Mouse (Mus musculus): ENCODE results near the gene Anln. TPM values are rescaled to one million over a fixed set of nuclear protein-coding genes. Genes with fewer than 3 reads are reported as not detected.

Gene Anln
- polyA plus RNA-seq, 1 experiment from 2014 or later: 15.3 TPM

DNA sequence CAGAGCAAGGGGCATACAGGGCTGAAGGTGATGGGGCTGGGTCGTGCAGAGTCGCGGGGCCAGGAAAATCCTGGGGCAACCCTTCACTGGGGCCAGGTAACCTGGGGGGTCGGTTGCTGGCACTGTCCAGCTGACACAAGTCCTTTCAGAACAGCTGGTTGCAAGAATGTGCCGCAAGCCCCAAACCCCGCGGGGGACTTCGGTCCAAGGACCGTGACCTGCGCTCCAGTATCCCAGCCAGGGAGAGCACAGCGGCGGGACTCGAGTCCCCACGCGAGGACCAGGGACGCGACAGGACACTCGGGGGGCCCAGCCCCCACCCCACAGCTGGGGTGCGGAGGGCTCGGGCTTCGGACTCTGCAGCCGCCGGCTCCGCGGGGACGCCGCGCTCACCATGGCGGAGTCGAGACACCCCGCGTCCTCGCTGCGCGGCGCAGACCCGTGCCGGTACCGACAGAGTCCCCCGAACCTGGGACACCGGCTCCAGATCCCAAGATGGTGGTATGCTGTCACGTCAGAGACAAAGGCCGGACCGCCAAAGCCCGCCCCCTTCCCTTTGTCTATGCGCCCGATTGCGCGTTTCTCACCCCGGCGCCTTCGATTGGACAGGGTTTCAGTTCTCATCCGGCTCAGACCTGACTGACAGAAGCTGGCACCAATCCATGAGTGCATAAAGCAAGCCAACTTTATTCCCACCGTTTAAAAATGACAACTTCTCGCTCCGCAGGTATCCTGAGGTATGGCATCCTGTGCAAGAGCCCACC lies 81.7 kb downstream of the Anln start, which contains the start of gene Zfp810:
Gene Zfp810 (minus strand): TSS at position 493 of the 764 bp plus-strand sequence.
- ATAC-seq (replicated peaks; ENCODE audit: low FRiP score, low read depth) (peak; percentile 98), DNase-seq (ENCODE audit: low spot score) (peak; percentile 99)
- Histone ChIP-seq H3K9ac (ENCODE audit: low read depth, low read length) (peak within 1 kb of the TSS; percentile 95), H3K4me2 (ENCODE audit: low read length) (peak within 1 kb of the TSS; percentile 90), H3K27me3 (ENCODE audit: insufficient read depth, low read length) (no peaks in the 10 kb centered on the region), H3K4me1 (replicated peaks; ENCODE audit: insufficient read depth, low read length) (peaks cover 10% of the 10 kb centered on the region), H3K27ac (peak within 1 kb of the TSS; percentile 64), H3K36me3 (ENCODE audit: insufficient read depth, low read length) (peaks cover 18% of the 10 kb centered on the region; the same call in 1 of the 2 replicates), H3K9me3 (replicated peaks; ENCODE audit: low read length) (no peaks in the 10 kb centered on the region), H3K4me3 (replicated peaks; ENCODE audit: low read depth, low read length) (peak within 1 kb of the TSS; percentile 88)
- TF ChIP-seq CTCF (IDR thresholded peaks at IDR 0.05; ENCODE audit: low read depth): no peak
- WGBS: under 1% methylated on average over 56 of the region's 56 CpGs

- ATAC-seq (replicated peaks; ENCODE audit: low FRiP score, low read depth) (no peak), DNase-seq (ENCODE audit: low spot score) (peak; percentile 31)
- Histone ChIP-seq H3K9me3 (replicated peaks; ENCODE audit: low read length) (no peaks in the 10 kb centered on the region), H3K36me3 (ENCODE audit: insufficient read depth, low read length) (peaks cover 18% of the 10 kb centered on the region; the same call in 1 of the 2 replicates), H3K4me2 (ENCODE audit: low read length) (peak overlapping the region; percentile 90), H3K27ac (peak overlapping the region; percentile 64; the same call in 1 of the 2 replicates), H3K4me3 (replicated peaks; ENCODE audit: low read depth, low read length) (peak overlapping the region; percentile 88), H3K4me1 (replicated peaks; ENCODE audit: insufficient read depth, low read length) (peaks cover 10% of the 10 kb centered on the region), H3K27me3 (ENCODE audit: insufficient read depth, low read length) (no peaks in the 10 kb centered on the region), H3K9ac (ENCODE audit: low read depth, low read length) (peak overlapping the region; percentile 95)
- TF ChIP-seq CTCF (IDR thresholded peaks at IDR 0.05; ENCODE audit: low read depth): no peak
- 15% methylated on average over 6 of the region's 6 CpGs for WGBS
Observed at GRCm38 (mm10) chr9:22306726-22307125, 82.3 kb downstream of the Anln start.

GRCm38 (mm10) chr9:22302199-22302598 lies 86.8 kb downstream of the Anln start:
- Histone ChIP-seq H3K9ac (ENCODE audit: low read depth, low read length) (no peak overlapping the region), H3K9me3 (replicated peaks; ENCODE audit: low read length) (no peaks in the 10 kb centered on the region), H3K27me3 (ENCODE audit: insufficient read depth, low read length) (no peaks in the 10 kb centered on the region), H3K27ac (no peak overlapping the region), H3K4me3 (replicated peaks; ENCODE audit: low read depth, low read length) (no peak overlapping the region), H3K4me2 (ENCODE audit: low read length) (no peak overlapping the region), H3K36me3 (ENCODE audit: insufficient read depth, low read length) (peaks cover 31% of the 10 kb centered on the region), H3K4me1 (replicated peaks; ENCODE audit: insufficient read depth, low read length) (peaks cover 10% of the 10 kb centered on the region)
- DNase-seq (ENCODE audit: low spot score) (no peak), ATAC-seq (replicated peaks; ENCODE audit: low FRiP score, low read depth) (no peak)
- TF ChIP-seq CTCF (IDR thresholded peaks at IDR 0.05; ENCODE audit: low read depth): no peak
- 93% methylated on average over 1 of the region's 1 CpGs for WGBS

Other genes with a start within 250 kb of the Anln start
- 102 and 111 TPM in 2 replicates for gene Pigyl, start 232.3 kb downstream of the Anln start, polyA plus RNA-seq (2015; fragmentation: Nextera tagmentation; extraction: Ambion mirVana)
- 0.11 and 0.18 TPM in 2 replicates for gene Zfp872, start 201.1 kb downstream of the Anln start, polyA plus RNA-seq (2015; fragmentation: Nextera tagmentation; extraction: Ambion mirVana)
- gene Zfp809, start 163.5 kb downstream of the Anln start, polyA plus RNA-seq (2015; fragmentation: Nextera tagmentation; extraction: Ambion mirVana): 12.6 and 14.5 TPM in 2 replicates
- gene Zfp599, start 129.3 kb downstream of the Anln start, polyA plus RNA-seq (2015; fragmentation: Nextera tagmentation; extraction: Ambion mirVana): 3.1 and 3.3 TPM in 2 replicates
- gene Zfp810, start 81.5 kb downstream of the Anln start, polyA plus RNA-seq (2015; fragmentation: Nextera tagmentation; extraction: Ambion mirVana): 16.9 and 18.2 TPM in 2 replicates
- 2.1 and 2.9 TPM in 2 replicates for gene 9530077C05Rik, start 22.3 kb upstream of the Anln start, polyA plus RNA-seq (2015; fragmentation: Nextera tagmentation; extraction: Ambion mirVana)
- gene Gm17545, start 65.1 kb upstream of the Anln start, polyA plus RNA-seq (2015; fragmentation: Nextera tagmentation; extraction: Ambion mirVana): not detected in 2 replicates
- 76.7 and 82.6 TPM in 2 replicates for gene Rp9, start 80.6 kb upstream of the Anln start, polyA plus RNA-seq (2015; fragmentation: Nextera tagmentation; extraction: Ambion mirVana)
- gene Bbs9, start 86.5 kb upstream of the Anln start, polyA plus RNA-seq (2015; fragmentation: Nextera tagmentation; extraction: Ambion mirVana): 10.0 and 10.1 TPM in 2 replicates

Measured in kidney, postnatal 0 days (tissue).